Mouse (Mus musculus) thymus, postnatal 4 days (tissue): ENCODE measurements around the gene Ldhal6b.
A peak's percentile ranks its signal among the peaks of the same experiment; 100 is the strongest.

ENCODE experiments used
- DNase-seq: peaks from one replicate; pipeline ENCODE4 v3.0.0; 2021

Ldhal6b gene

DNA sequence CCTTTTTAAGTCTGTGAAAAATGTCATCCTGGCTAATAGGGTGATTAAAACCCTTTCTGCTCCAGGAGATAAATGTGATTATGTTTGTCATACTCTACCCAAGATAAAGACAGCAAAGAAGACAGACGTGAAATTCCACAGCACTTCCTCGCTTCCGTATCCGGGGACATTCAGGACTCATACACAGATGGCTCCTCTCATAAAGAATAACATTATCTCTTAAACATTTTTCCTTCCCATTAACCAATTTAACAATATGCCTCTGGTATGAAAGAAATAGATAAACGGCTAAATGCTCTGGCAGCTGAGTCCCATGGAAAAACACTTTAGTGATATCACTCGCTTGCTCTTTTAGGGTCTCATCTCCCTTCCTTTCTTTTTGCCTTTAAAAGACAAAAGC, 11.5 kb downstream of the Ldhal6b start:
- DNase-seq, result no peak

DNA sequence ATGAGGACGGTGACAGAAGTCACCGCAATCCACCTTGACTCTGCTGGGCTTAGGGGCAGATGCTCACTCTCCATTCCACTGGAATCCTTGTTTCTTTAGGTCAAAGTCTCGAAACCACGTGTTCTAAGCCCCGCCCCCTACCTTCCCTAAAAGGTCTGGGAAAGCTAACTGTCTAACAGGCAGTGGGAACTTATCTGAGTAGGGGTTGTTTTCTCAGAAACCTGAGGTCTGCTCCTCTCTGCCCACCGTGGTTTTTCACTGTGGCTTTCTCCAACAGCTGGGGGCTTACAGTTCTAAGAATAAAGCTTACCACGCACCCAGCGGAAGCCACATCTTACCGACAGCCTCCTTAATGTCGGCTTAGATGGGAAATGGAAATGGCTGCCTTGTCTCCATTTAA, 12.0 kb downstream of the Ldhal6b start:
- DNase-seq, result peak; percentile 61

DNA sequence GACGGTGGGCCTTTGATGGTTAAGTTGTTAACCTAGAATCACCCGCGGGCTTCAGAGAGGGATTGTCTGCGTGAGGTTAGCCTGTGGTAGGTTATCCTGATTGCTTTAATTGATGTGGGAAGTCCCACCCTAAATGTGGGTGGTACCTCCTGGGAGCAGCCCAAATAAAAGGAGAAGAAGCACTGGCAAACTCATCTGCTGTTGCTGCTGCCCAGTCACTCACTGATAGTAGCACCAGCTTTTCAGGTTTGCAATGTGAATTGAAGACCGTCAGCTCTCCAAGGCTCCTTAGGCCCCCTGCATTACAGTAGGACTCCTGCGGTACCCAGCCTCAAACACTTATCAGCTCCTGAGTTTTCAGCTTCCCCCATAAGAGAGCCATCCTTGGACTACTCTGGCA, 14.7 kb downstream of the Ldhal6b start:
- no peak for DNase-seq

GRCm38 (mm10) chr17:5402624-5403023, 15.9 kb downstream of the Ldhal6b start:
- DNase-seq, result peak; percentile 78

GRCm38 (mm10) chr17:5402069-5402468, 16.5 kb downstream of the Ldhal6b start:
- DNase-seq, result peak; percentile 90

DNA sequence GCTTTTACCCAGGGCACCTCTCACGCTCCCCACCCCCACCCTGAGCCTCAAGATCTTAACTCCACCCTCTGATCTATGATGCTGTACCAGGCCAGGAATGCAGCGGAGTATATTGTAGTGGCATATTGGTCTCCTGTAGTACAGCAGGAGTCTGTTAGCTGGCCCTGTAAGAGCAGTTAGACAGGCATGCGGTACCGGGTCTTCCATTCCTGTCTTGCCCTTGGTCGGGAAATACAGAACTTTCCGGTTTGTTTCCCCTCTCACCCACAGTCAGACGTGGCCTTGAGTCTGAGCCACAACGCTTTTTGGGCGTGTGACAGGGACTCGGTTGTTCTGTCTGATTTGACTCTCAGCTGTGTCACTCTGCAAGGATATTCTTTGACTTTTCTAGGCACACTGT, 17.3 kb downstream of the Ldhal6b start:
- no peak for DNase-seq

DNA sequence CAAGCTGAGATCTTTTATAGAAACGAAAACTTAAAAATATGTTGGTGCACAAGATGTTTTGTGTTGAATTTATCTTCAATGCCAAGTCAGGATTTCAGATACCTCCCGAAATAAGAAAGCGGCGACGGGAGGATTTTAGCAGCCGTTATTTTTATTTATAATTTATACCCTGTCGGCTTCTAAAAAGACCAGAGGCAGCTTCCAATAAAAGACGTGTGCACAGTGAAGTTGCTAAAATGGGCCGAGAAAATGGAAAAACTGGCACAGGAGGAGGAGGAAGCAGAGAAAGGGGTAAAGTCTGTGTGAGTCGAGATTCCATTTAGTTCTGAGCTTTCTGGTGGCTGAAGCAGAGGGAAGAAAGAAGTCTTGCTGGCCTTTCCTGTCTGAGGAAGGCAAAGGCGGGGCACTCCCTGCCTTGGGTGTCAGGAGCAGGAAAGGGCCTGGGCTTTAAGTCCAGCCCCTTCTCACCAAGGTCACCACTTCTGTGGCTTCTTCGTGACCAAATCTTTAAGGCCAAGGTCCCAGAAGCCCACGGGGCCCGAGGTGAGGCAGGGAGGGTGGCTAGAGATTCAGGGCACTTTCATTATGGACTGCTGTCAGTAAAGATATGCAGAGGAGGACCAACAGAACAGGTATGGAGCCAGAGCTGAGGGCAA, 18.0 kb downstream of the Ldhal6b start:
- DNase-seq, result no peak

DNA sequence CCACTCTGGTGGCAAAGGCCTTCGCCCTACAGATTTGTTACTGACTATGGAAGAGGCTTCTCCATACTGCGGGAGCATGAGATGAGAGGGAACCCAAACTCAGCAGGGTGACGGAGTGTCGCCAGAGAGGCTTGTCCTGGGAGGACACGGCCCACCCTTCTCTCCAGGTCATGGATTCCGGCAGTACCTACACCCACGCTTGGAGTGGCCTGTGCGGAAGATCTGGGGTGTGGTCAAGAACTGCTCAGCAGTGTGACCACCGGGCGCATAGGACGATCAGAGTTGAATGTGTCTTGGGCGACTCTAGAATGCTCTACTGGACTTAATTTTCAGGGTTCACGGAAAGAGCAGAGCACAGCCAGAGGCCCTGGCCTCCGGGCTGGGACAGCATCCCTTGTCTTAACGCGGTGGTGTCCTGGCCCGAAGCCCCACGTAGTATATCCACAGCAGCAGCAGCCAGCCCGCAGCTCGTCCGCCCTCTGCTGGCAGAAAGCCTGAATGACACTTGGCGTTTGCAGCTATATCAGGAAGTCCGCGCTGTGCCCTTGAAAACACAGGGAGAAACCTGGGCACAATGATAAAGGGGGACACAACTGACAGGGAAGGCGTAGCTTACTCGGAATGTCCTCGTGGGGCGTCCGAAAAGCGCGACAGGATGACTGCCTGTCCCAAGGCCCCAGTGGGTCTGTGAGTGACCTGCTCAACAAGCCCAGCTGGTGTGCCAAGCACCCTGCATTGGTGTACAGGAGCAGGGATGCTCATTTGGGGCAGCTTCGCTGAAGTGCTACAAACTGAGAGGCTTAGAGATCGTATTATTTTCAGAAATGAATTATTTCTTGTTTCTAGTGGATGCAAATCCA, 21.2 kb downstream of the Ldhal6b start:
- peak; percentile 91 for DNase-seq

DNA sequence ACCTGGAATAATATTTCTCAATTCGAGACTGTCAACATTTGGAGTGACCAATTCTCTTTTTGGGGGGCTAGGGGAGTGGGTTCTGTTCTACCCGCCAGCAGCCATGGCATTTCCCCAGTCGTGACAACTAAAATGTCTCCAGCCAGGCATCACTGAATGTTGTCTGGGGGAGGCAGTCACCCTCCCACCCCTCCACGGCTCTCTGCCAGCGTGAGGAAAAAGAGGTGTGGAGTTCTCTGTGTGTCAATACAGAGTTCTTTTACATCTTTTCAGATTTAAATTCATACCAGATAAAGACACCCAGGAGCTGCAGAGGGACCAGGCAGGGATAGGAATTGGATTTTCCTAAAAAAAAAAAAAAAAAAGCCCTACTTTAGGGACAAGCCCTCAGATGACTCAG, 22.4 kb downstream of the Ldhal6b start:
- no peak for DNase-seq

DNA sequence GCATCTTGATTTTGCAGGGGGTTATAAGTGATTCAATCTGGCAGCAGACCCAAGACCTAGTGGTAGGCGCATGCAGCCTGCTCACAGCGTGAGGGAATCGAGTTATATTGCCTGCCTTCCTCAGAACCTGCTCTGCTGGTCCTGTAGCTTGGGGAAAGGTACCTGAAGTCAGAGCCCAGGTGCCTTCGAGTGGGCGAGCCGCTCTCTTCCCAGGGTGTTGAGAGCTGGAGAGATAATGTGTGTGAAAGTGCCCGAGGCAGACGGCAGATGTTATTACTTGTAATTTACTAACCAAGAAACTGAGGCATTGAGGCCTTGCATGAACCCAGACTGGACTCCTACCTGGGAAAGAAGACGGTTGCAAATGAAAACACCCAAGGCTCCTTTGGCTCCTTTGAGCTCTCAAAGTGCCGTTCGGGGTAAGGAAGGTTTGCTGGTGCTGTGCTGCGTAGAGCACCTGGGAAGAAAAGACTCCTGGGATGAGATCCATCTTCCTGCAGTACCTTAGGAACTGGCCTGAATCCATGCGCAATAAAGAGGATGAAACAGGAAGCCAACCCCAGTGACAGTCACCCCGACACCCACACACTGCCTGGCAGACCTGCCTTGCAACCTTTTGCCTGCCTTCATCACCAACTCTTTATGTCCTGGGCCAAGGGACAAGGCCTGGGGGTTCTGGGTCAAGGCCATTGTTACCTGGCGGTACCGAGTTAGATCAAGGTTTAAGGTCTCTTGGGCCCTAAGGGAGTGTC, 22.9 kb downstream of the Ldhal6b start:
- DNase-seq, result no peak

DNA sequence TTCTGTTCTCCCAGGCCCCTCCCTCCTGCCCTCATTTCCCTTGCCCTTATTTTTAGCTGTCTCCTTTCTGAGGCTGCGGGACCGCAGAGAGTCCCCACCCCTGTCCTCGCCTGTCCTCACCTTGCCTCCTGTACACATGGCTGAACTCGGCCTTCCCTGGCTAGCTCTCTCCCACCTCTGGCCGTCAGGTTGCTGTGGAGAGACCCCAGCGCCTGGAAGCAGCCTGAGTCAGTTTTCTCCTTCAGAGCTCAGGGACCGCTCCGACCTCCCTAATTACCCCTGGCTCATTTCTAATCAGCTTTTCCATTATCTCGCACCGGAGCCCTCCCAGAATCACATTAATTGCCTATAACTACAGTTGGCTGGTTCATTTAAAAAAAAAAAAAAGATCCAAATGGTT, 27.9 kb downstream of the Ldhal6b start:
- DNase-seq, result no peak

DNA sequence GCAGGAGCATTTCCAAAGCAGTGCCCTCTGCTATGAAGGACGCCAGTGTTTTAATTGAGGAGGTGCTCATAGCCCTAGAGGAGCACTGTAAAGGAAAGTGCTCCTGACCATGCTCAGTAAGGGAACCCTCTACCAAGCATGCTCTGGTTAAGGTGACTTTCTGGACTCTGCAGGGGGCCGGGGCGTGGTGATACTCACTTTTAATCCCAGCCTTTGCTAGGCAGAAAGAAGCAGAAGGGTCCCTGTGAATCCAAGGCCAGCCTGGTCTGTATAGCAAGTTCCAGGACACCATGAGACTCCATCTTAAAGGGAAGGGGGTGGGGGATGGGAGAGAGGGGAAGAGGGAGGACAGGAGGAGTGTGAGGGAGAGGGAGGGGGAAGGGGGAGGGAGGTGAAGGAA, 30.2 kb downstream of the Ldhal6b start:
- no peak for DNase-seq

- DNase-seq, result no peak
Observed at GRCm38 (mm10) chr17:5386885-5387545, 31.6 kb downstream of the Ldhal6b start.

DNA sequence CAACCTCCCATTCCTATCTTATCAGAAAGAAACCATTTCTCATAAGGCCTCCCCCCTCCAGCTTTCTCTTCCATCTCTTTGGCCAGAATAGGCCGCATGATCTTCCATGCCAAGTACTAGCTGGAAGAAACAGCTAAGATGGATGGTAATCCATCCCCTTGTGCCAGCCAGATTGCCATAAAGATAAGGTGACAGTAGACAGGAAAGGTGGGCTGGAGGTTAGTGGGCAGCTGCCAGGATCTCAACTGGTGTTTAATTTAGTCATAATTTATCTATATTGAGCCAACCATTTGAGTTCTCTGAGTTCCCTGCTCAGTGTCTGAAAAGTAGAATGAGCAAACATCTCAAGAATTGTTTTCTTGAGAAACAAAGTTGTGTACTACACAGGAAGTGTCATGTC, 32.9 kb downstream of the Ldhal6b start:
- no peak for DNase-seq

DNA sequence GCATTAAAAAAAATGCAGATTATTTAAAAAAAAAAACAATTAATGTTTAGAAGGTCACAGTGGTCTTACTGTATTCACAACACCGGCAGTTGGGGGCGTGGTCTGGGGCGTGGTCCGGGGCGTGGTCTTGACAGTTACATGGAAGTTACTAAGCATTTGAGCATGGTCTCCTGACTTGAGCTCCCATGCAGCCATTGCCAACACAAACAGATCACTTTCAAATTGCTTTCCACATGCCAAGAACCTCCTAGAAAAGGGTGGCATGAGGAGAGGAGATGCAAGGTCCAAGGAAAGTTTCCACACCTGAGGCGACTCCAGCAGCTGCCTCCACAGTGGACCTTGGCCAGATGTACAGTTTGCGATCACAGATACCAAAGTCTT, 40.6 kb downstream of the Ldhal6b start:
- peak; percentile 85 for DNase-seq

GRCm38 (mm10) chr17:5377151-5377929, 41.2 kb downstream of the Ldhal6b start:
- DNase-seq, result no peak

GRCm38 (mm10) chr17:5372951-5373350, 45.6 kb downstream of the Ldhal6b start:
- no peak for DNase-seq

DNA sequence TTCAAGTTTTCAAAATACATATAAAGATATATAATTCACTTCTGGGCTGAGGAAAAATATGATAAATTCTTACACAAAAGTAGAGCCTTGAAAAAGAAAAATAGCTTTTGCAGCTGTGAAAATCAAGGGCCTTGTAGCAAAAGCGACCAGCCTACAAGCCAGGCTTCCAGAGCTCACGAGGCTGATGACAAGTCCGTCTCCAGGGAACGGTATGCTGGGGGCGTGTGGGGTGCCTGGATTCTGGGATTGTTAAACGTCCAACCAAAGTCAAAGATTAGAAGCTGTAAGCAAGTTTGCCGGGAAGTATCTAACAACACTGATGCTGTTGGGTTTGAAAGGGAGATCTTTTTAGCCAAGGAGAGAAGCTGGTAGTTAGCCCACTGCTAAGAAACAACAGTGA, 47.0 kb downstream of the Ldhal6b start:
- no peak for DNase-seq

GRCm38 (mm10) chr17:5371032-5371431, 47.5 kb downstream of the Ldhal6b start:
- no peak for DNase-seq
